Mouse (Mus musculus): ENCODE measurements around the gene Rpgrip1l. TPM values are rescaled to one million over a fixed set of nuclear protein-coding genes. Genes with fewer than 3 reads are reported as not detected.

Gene Rpgrip1l
- polyA plus RNA-seq, 1 experiment, result not detected

DNA sequence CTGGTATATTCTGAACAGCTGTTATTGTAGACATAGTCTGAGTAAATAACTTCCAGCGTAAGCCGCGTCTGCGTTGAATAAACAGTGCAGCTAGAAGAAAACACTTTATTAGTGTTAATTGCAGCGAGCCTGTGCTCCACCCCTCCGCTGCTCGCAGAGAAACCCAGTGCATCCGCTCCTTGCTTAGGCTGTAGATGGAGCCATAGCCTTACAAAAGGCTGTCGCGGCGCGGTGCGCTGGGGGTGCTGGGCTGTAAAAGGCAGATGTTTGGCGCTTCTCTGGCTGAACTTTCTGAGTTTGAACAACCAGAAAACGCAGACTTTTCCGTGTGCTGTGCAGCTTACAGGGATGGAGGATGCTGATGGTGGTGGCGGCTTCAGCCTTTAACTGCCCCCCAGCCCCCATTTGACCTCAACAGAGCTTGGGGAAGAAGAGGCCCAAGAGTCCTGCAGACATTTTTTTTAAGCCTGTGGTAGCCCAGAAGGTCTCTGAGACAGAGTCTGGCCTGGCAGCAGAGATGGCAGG, 122.2 kb downstream of the Rpgrip1l start:
- no peak overlapping the region for H3K27ac ChIP-seq (ENCODE audit: insufficient read depth, low read depth, low read length)
- under 1% methylated on average over 17 of the region's 17 CpGs for WGBS
- no peak for TF ChIP-seq POLR2A (IDR thresholded peaks at IDR 0.05; ENCODE audit: insufficient read depth, low read depth, low read length)
- peak; percentile 78 for TF ChIP-seq CTCF (IDR thresholded peaks at IDR 0.05; ENCODE audit: insufficient read depth, low read depth, low read length)

GRCm38 (mm10) chr8:91188152-91188551, 124.9 kb downstream of the Rpgrip1l start:
- 71% methylated on average over 10 of the region's 11 CpGs for WGBS
- TF ChIP-seq CTCF (IDR thresholded peaks at IDR 0.05; ENCODE audit: insufficient read depth, low read depth, low read length) (no peak), POLR2A (IDR thresholded peaks at IDR 0.05; ENCODE audit: insufficient read depth, low read depth, low read length) (no peak)

More for the DNA sequence above, 122.2 kb downstream of the Rpgrip1l start:
- peaks cover 7% of the 10 kb centered on the region for H3K4me1 ChIP-seq (ENCODE audit: control insufficient read depth, insufficient read depth, low read length)
- H3K4me3 ChIP-seq (ENCODE audit: insufficient read depth, low read depth, low read length), result no peak overlapping the region; the same call in 1 of the 2 replicates

DNA sequence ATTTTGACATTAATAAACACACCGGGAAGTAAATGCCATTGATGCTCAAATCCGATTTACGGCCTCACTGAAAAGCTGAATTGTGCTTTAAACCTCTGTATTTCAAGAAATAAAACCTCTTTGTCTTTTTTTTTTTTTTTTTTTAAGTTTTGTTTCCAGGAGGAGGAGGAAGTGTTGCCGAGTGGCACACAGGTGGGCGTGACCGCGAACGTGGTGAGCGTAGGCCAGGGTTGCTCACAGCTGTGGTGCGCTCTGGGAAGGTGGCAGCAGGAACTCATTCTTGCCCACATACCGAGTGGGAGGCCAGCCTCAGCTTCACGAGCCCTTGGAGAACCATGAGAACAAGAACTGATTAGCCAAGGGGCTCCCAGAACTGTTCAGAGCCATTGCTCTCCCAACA, 126.7 kb downstream of the Rpgrip1l start:
- WGBS, result 83% methylated on average over 12 of the region's 12 CpGs

More at GRCm38 (mm10) chr8:91188152-91188551, 124.9 kb downstream of the Rpgrip1l start:
- peaks cover 7% of the 10 kb centered on the region for H3K4me1 ChIP-seq (ENCODE audit: control insufficient read depth, insufficient read depth, low read length)
- no peak overlapping the region for H3K27ac ChIP-seq (ENCODE audit: insufficient read depth, low read depth, low read length)
- H3K4me3 ChIP-seq (ENCODE audit: insufficient read depth, low read depth, low read length), result no peak overlapping the region

DNA sequence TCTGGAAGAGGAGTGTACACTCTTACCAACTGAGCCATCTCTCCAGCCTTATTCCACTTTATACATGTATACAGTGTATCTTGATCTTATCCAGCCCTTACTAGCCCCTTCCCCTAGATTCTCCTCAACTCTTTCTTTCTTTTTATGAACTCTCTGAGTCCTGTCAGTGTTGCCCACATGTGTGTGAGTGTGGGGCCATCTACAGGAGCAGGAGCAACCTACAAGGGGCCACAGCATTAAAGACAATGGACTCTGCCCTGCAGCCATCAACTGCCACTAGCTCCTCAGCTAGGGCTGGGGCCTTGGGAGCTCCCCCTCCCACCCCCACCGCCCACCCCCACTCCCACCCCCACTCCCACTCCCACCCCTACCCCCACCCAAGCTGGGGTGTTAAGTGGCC, 135.4 kb downstream of the Rpgrip1l start:
- Histone ChIP-seq H3K27ac (ENCODE audit: insufficient read depth, low read depth, low read length) (no peak overlapping the region), H3K4me3 (ENCODE audit: insufficient read depth, low read depth, low read length) (no peak overlapping the region), H3K4me1 (ENCODE audit: control insufficient read depth, insufficient read depth, low read length) (no peaks in the 10 kb centered on the region)
- TF ChIP-seq CTCF (IDR thresholded peaks at IDR 0.05; ENCODE audit: insufficient read depth, low read depth, low read length) (no peak), POLR2A (IDR thresholded peaks at IDR 0.05; ENCODE audit: insufficient read depth, low read depth, low read length) (no peak)
- 29% methylated on average over 1 of the region's 1 CpGs for WGBS

More for the DNA sequence above, 126.7 kb downstream of the Rpgrip1l start:
- TF ChIP-seq POLR2A (IDR thresholded peaks at IDR 0.05; ENCODE audit: insufficient read depth, low read depth, low read length), result no peak
- TF ChIP-seq CTCF (IDR thresholded peaks at IDR 0.05; ENCODE audit: insufficient read depth, low read depth, low read length), result no peak
- peaks cover 7% of the 10 kb centered on the region for H3K4me1 ChIP-seq (ENCODE audit: control insufficient read depth, insufficient read depth, low read length)
- H3K27ac ChIP-seq (ENCODE audit: insufficient read depth, low read depth, low read length), result no peak overlapping the region
- no peak overlapping the region for H3K4me3 ChIP-seq (ENCODE audit: insufficient read depth, low read depth, low read length)

- H3K4me1 ChIP-seq (ENCODE audit: control insufficient read depth, insufficient read depth, low read length), result no peaks in the 10 kb centered on the region
- no peak for TF ChIP-seq POLR2A (IDR thresholded peaks at IDR 0.05; ENCODE audit: insufficient read depth, low read depth, low read length)
- TF ChIP-seq CTCF (IDR thresholded peaks at IDR 0.05; ENCODE audit: insufficient read depth, low read depth, low read length), result no peak
- H3K27ac ChIP-seq (ENCODE audit: insufficient read depth, low read depth, low read length), result no peak overlapping the region
- whole genome bisulfite sequencing, result 45% methylated on average over 14 of the region's 14 CpGs
- H3K4me3 ChIP-seq (ENCODE audit: insufficient read depth, low read depth, low read length), result no peak overlapping the region
Observed at GRCm38 (mm10) chr8:91176176-91176575, 136.9 kb downstream of the Rpgrip1l start.

GRCm38 (mm10) chr8:91171605-91172004, 141.5 kb downstream of the Rpgrip1l start:
- no peak for TF ChIP-seq POLR2A (IDR thresholded peaks at IDR 0.05; ENCODE audit: insufficient read depth, low read depth, low read length)
- no peak for TF ChIP-seq CTCF (IDR thresholded peaks at IDR 0.05; ENCODE audit: insufficient read depth, low read depth, low read length)
- H3K4me1 ChIP-seq (ENCODE audit: control insufficient read depth, insufficient read depth, low read length), result no peaks in the 10 kb centered on the region
- 73% methylated on average over 13 of the region's 13 CpGs for WGBS
- no peak overlapping the region for H3K27ac ChIP-seq (ENCODE audit: insufficient read depth, low read depth, low read length)
- H3K4me3 ChIP-seq (ENCODE audit: insufficient read depth, low read depth, low read length), result no peak overlapping the region

GRCm38 (mm10) chr8:91170914-91171313, 142.1 kb downstream of the Rpgrip1l start:
- 37% methylated on average over 14 of the region's 14 CpGs for WGBS
- Histone ChIP-seq H3K4me1 (ENCODE audit: control insufficient read depth, insufficient read depth, low read length) (no peaks in the 10 kb centered on the region), H3K27ac (ENCODE audit: insufficient read depth, low read depth, low read length) (no peak overlapping the region), H3K4me3 (ENCODE audit: insufficient read depth, low read depth, low read length) (no peak overlapping the region)
- TF ChIP-seq CTCF (IDR thresholded peaks at IDR 0.05; ENCODE audit: insufficient read depth, low read depth, low read length) (no peak), POLR2A (IDR thresholded peaks at IDR 0.05; ENCODE audit: insufficient read depth, low read depth, low read length) (no peak)

- TF ChIP-seq CTCF (IDR thresholded peaks at IDR 0.05; ENCODE audit: insufficient read depth, low read depth, low read length) (no peak), POLR2A (IDR thresholded peaks at IDR 0.05; ENCODE audit: insufficient read depth, low read depth, low read length) (no peak)
- Histone ChIP-seq H3K27ac (ENCODE audit: insufficient read depth, low read depth, low read length) (no peak overlapping the region), H3K4me3 (ENCODE audit: insufficient read depth, low read depth, low read length) (no peak overlapping the region), H3K4me1 (ENCODE audit: control insufficient read depth, insufficient read depth, low read length) (no peaks in the 10 kb centered on the region)
- WGBS, result 93% methylated on average over 6 of the region's 6 CpGs
Observed at GRCm38 (mm10) chr8:91170152-91170551, 142.9 kb downstream of the Rpgrip1l start.

Other genes with a start within 250 kb of the Rpgrip1l start
- gene Rbl2, start 243.2 kb downstream of the Rpgrip1l start, polyA plus RNA-seq (2012; ENCODE audit: insufficient read depth, insufficient read length, low replicate concordance, missing spikeins), result not detected in 2 replicates
- gene Aktip, start 113.3 kb downstream of the Rpgrip1l start, polyA plus RNA-seq (2012; ENCODE audit: insufficient read depth, insufficient read length, low replicate concordance, missing spikeins), result not detected in 2 replicates
- gene Fto, start 263 bp upstream of the Rpgrip1l start, polyA plus RNA-seq (2012; ENCODE audit: insufficient read depth, insufficient read length, low replicate concordance, missing spikeins), result not detected in 2 replicates